Mouse (Mus musculus) limb, embryonic 13.5 days (tissue): Measurements from ENCODE around the gene Gtsf1l. TPM values are rescaled to one million over a fixed set of nuclear protein-coding genes. Genes with fewer than 3 reads are reported as not detected.

ENCODE experiments used
- ATAC-seq: fragments of 200-750 bp; cut with Nextera tagmentation; 2 replicates; pipeline ENCODE4 v1.8.0; 2017; ENCODE audit warnings: low read depth, moderate number of reproducible peaks, moderate TSS enrichment; ENCODE audit not compliant: low FRiP score
- H3K27ac ChIP-seq: fragments of 300-500 bp; sonication (generic); 2 replicates; pipeline ENCODE4 v1.5.1; 2015; ENCODE audit warnings: inconsistent platforms, mild to moderate bottlenecking, moderate library complexity
- H3K27me3 ChIP-seq: fragments of 300-500 bp; sonication (generic); 2 replicates; pipeline ENCODE4 v1.6.1; 2015; ENCODE audit warnings: mild to moderate bottlenecking, inconsistent platforms
- H3K36me3 ChIP-seq: fragments of 300-500 bp; sonication (generic); 2 replicates; pipeline ENCODE4 v1.6.1; 2015; ENCODE audit warnings: inconsistent platforms, mild to moderate bottlenecking, moderate library complexity
- H3K4me1 ChIP-seq: fragments of 300-500 bp; sonication (generic); 2 replicates; pipeline ENCODE4 v1.6.1; 2015; ENCODE audit warnings: inconsistent platforms
- H3K4me2 ChIP-seq: fragments of 300-500 bp; sonication (generic); replicated peaks from 2 replicates; pipeline ENCODE4 v1.6.1; 2015; ENCODE audit warnings: inconsistent platforms, mild to moderate bottlenecking, moderate library complexity
- H3K4me3 ChIP-seq: fragments of 300-500 bp; sonication (generic); 2 replicates; pipeline ENCODE4 v1.5.1; 2015; ENCODE audit warnings: moderate library complexity, mild to moderate bottlenecking, inconsistent platforms
- H3K9ac ChIP-seq: fragments of 300-500 bp; sonication (generic); 2 replicates; pipeline ENCODE4 v1.6.1; 2015; ENCODE audit warnings: mild to moderate bottlenecking, inconsistent platforms
- H3K9me3 ChIP-seq: fragments of 300-500 bp; sonication (generic); 2 replicates; pipeline ENCODE4 v1.6.1; 2016; ENCODE audit warnings: inconsistent platforms
- WGBS: fragments of 180-500 bp; shearing (Covaris S2); methylation state at CpG from one replicate; pipeline ENCODE4 v1.1.7; 2015; 5-methylcytosine and 5-hydroxymethylcytosine counted together
- polyA plus RNA-seq: library from polyadenylated mRNA; unstranded; fragments of >200 nt; fragmentation: Nextera tagmentation; extraction: Ambion mirVana; gene quantifications from 2 replicates; pipeline ENCODE4 v1.2.1, GENCODE M21; 2015

Gtsf1l gene
- not detected in 2 replicates for polyA plus RNA-seq

- Histone ChIP-seq H3K27me3 (no peaks in the 10 kb centered on the region), H3K4me3 (no peak within 1 kb of the TSS), H3K4me1 (no peaks in the 10 kb centered on the region), H3K4me2 (no peak within 1 kb of the TSS), H3K9me3 (no peaks in the 10 kb centered on the region), H3K36me3 (peaks cover 6% of the 10 kb centered on the region; the same call in 1 of the 2 replicates), H3K9ac (no peak within 1 kb of the TSS), H3K27ac (no peak within 1 kb of the TSS)
- WGBS = 84% methylated on average over 9 of the region's 9 CpGs
- no peak for ATAC-seq
Measured at GRCm38 (mm10) chr2:163087728-163088127, at the start of gene Gtsf1l. Gene Gtsf1l, minus strand, starts transcription at chr2:163087855.

- ATAC-seq = no peak
- H3K9ac ChIP-seq = no peak overlapping the region
- no peaks in the 10 kb centered on the region for H3K27me3 ChIP-seq
- peaks cover 8% of the 10 kb centered on the region; the same call in 1 of the 2 replicates for H3K9me3 ChIP-seq
- no peak overlapping the region for H3K27ac ChIP-seq
- H3K4me2 ChIP-seq = no peak overlapping the region
- H3K4me3 ChIP-seq = no peak overlapping the region
- no peaks in the 10 kb centered on the region for H3K4me1 ChIP-seq
- H3K36me3 ChIP-seq = no peaks in the 10 kb centered on the region
Measured at GRCm38 (mm10) chr2:163136996-163137395, 49.3 kb upstream of the Gtsf1l start.

- no peaks in the 10 kb centered on the region for H3K27me3 ChIP-seq
- no peak overlapping the region for H3K27ac ChIP-seq
- ATAC-seq = no peak
- no peak overlapping the region for H3K4me2 ChIP-seq
- 63% methylated on average over 6 of the region's 6 CpGs for WGBS
- H3K36me3 ChIP-seq = no peaks in the 10 kb centered on the region
- no peaks in the 10 kb centered on the region for H3K4me1 ChIP-seq
- peaks cover 8% of the 10 kb centered on the region; the same call in 1 of the 2 replicates for H3K9me3 ChIP-seq
- no peak overlapping the region for H3K9ac ChIP-seq
- no peak overlapping the region for H3K4me3 ChIP-seq
Measured at GRCm38 (mm10) chr2:163135931-163136330, 48.3 kb upstream of the Gtsf1l start.

- no peak for ATAC-seq
Measured at GRCm38 (mm10) chr2:163132314-163132713, 44.7 kb upstream of the Gtsf1l start.

GRCm38 (mm10) chr2:163130837-163131236 is 43.2 kb upstream of the Gtsf1l start:
- no peak overlapping the region for H3K4me2 ChIP-seq
- H3K4me1 ChIP-seq = no peaks in the 10 kb centered on the region
- no peak for ATAC-seq
- no peaks in the 10 kb centered on the region for H3K36me3 ChIP-seq
- H3K9ac ChIP-seq = no peak overlapping the region
- no peaks in the 10 kb centered on the region for H3K9me3 ChIP-seq
- no peak overlapping the region for H3K27ac ChIP-seq
- no peak overlapping the region for H3K4me3 ChIP-seq
- 81% methylated on average over 5 of the region's 5 CpGs for WGBS
- H3K27me3 ChIP-seq = 0 out of 2 replicates have a peak, but pooled peaks cover 3% of the 10 kb centered on the region

More at GRCm38 (mm10) chr2:163132314-163132713, 44.7 kb upstream of the Gtsf1l start:
- Histone ChIP-seq H3K4me1 (no peaks in the 10 kb centered on the region), H3K27ac (no peak overlapping the region), H3K4me2 (no peak overlapping the region), H3K27me3 (0 out of 2 replicates have a peak, but pooled peaks cover 3% of the 10 kb centered on the region), H3K9ac (no peak overlapping the region), H3K9me3 (no peaks in the 10 kb centered on the region), H3K36me3 (no peaks in the 10 kb centered on the region), H3K4me3 (no peak overlapping the region)
- WGBS = 90% methylated on average over 5 of the region's 5 CpGs

- 81% methylated on average over 5 of the region's 5 CpGs for WGBS
- Histone ChIP-seq H3K4me2 (no peak overlapping the region), H3K9me3 (no peaks in the 10 kb centered on the region)
Measured at GRCm38 (mm10) chr2:163123496-163123895, 35.8 kb upstream of the Gtsf1l start.

GRCm38 (mm10) chr2:163122319-163122718 is 34.7 kb upstream of the Gtsf1l start:
- Histone ChIP-seq H3K4me2 (peak overlapping the region; percentile 50), H3K4me1 (peaks cover 18% of the 10 kb centered on the region), H3K27ac (0 out of 2 replicates have a peak overlapping the region, but pooled peaks have one; percentile 22), H3K9me3 (no peaks in the 10 kb centered on the region), H3K4me3 (no peak overlapping the region; the same call in 1 of the 2 replicates), H3K9ac (0 out of 2 replicates have a peak overlapping the region, but pooled peaks have one; percentile 1), H3K27me3 (peaks cover 20% of the 10 kb centered on the region), H3K36me3 (no peaks in the 10 kb centered on the region)
- WGBS = 16% methylated on average over 9 of the region's 9 CpGs
- ATAC-seq = peak; percentile 92

More at GRCm38 (mm10) chr2:163123496-163123895, 35.8 kb upstream of the Gtsf1l start:
- no peak overlapping the region for H3K9ac ChIP-seq
- no peak overlapping the region for H3K27ac ChIP-seq
- H3K4me3 ChIP-seq = no peak overlapping the region
- ATAC-seq = no peak
- H3K4me1 ChIP-seq = peaks cover 18% of the 10 kb centered on the region
- no peaks in the 10 kb centered on the region for H3K36me3 ChIP-seq
- peaks cover 20% of the 10 kb centered on the region for H3K27me3 ChIP-seq

- Histone ChIP-seq H3K9me3 (no peaks in the 10 kb centered on the region), H3K27me3 (peaks cover 20% of the 10 kb centered on the region), H3K4me3 (no peak overlapping the region), H3K27ac (no peak overlapping the region), H3K4me2 (no peak overlapping the region), H3K36me3 (no peaks in the 10 kb centered on the region), H3K9ac (no peak overlapping the region), H3K4me1 (peaks cover 18% of the 10 kb centered on the region)
- WGBS = 70% methylated on average over 3 of the region's 3 CpGs
- ATAC-seq = no peak
Measured at GRCm38 (mm10) chr2:163121353-163121660, 33.7 kb upstream of the Gtsf1l start.

- no peak for ATAC-seq
Measured at GRCm38 (mm10) chr2:163120626-163121352, 33.1 kb upstream of the Gtsf1l start.

GRCm38 (mm10) chr2:163111413-163112201 is 24.0 kb upstream of the Gtsf1l start:
- WGBS = 58% methylated on average over 16 of the region's 16 CpGs

More at GRCm38 (mm10) chr2:163120626-163121352, 33.1 kb upstream of the Gtsf1l start:
- H3K27ac ChIP-seq = no peak overlapping the region
- H3K9ac ChIP-seq = no peak overlapping the region
- no peaks in the 10 kb centered on the region for H3K9me3 ChIP-seq
- H3K4me1 ChIP-seq = peaks cover 18% of the 10 kb centered on the region
- H3K4me2 ChIP-seq = no peak overlapping the region
- peaks cover 20% of the 10 kb centered on the region for H3K27me3 ChIP-seq
- no peak overlapping the region for H3K4me3 ChIP-seq
- WGBS = 63% methylated on average over 15 of the region's 15 CpGs
- no peaks in the 10 kb centered on the region for H3K36me3 ChIP-seq

GRCm38 (mm10) chr2:163110706-163111105 is 23.1 kb upstream of the Gtsf1l start:
- 100% methylated on average over 1 of the region's 1 CpGs for WGBS
- no peak overlapping the region for H3K9ac ChIP-seq
- peaks cover 3% of the 10 kb centered on the region; the same call in 1 of the 2 replicates for H3K4me1 ChIP-seq
- H3K27ac ChIP-seq = no peak overlapping the region
- H3K4me2 ChIP-seq = no peak overlapping the region
- H3K36me3 ChIP-seq = no peaks in the 10 kb centered on the region
- H3K27me3 ChIP-seq = no peaks in the 10 kb centered on the region
- H3K9me3 ChIP-seq = no peaks in the 10 kb centered on the region
- no peak for ATAC-seq
- no peak overlapping the region for H3K4me3 ChIP-seq

More at GRCm38 (mm10) chr2:163111413-163112201, 24.0 kb upstream of the Gtsf1l start:
- ATAC-seq = no peak
- Histone ChIP-seq H3K27ac (no peak overlapping the region), H3K4me1 (peaks cover 3% of the 10 kb centered on the region; the same call in 1 of the 2 replicates), H3K4me3 (no peak overlapping the region), H3K9me3 (no peaks in the 10 kb centered on the region), H3K27me3 (no peaks in the 10 kb centered on the region), H3K4me2 (no peak overlapping the region), H3K9ac (no peak overlapping the region), H3K36me3 (no peaks in the 10 kb centered on the region)

- H3K36me3 ChIP-seq = no peaks in the 10 kb centered on the region
- H3K4me2 ChIP-seq = no peak overlapping the region
- H3K9ac ChIP-seq = no peak overlapping the region
- no peak for ATAC-seq
- WGBS = 72% methylated on average over 9 of the region's 9 CpGs
- H3K9me3 ChIP-seq = no peaks in the 10 kb centered on the region
- no peak overlapping the region for H3K4me3 ChIP-seq
- H3K4me1 ChIP-seq = peaks cover 6% of the 10 kb centered on the region
- no peaks in the 10 kb centered on the region for H3K27me3 ChIP-seq
- H3K27ac ChIP-seq = no peak overlapping the region
Measured at GRCm38 (mm10) chr2:163108385-163108784, 20.7 kb upstream of the Gtsf1l start.
